Mouse (Mus musculus) cerebellum, adult (tissue): ENCODE measurements around the gene Rps6kb2.
"Not testable (repeated sequence)": the region's sequence is repeated elsewhere in the genome, so short reads cannot be mapped to it uniquely, and the experiment has no call there.

ENCODE experiments used
- ATAC-seq: cut with Nextera tagmentation; 2 replicates; pipeline ENCODE4 v1.9.2; 2017; ENCODE audit warnings: mild to moderate bottlenecking, moderate library complexity, mixed read lengths; ENCODE audit not compliant: insufficient number of reproducible peaks, low FRiP score, low TSS enrichment

Gene Rps6kb2

GRCm38 (mm10) chr19:4122411-4123370, 40.5 kb downstream of the Rps6kb2 start:
- ATAC-seq = no peak

- ATAC-seq = not testable (repeated sequence)
Measured at GRCm38 (mm10) chr19:4121896-4122295, 41.3 kb downstream of the Rps6kb2 start.

GRCm38 (mm10) chr19:4121097-4121805, 41.9 kb downstream of the Rps6kb2 start:
- ATAC-seq = peak; percentile 71

- ATAC-seq = no peak
Measured at GRCm38 (mm10) chr19:4120496-4120895, 42.7 kb downstream of the Rps6kb2 start.

GRCm38 (mm10) chr19:4119716-4120487, 43.3 kb downstream of the Rps6kb2 start:
- no peak for ATAC-seq

- no peak for ATAC-seq
Measured at GRCm38 (mm10) chr19:4118350-4118749, 44.8 kb downstream of the Rps6kb2 start.

- ATAC-seq = no peak
Measured at GRCm38 (mm10) chr19:4117006-4117405, 46.1 kb downstream of the Rps6kb2 start.

GRCm38 (mm10) chr19:4115816-4116215, 47.3 kb downstream of the Rps6kb2 start:
- no peak for ATAC-seq

GRCm38 (mm10) chr19:4115144-4115543, 48.0 kb downstream of the Rps6kb2 start:
- ATAC-seq = no peak

GRCm38 (mm10) chr19:4114551-4114950, 48.6 kb downstream of the Rps6kb2 start:
- no peak for ATAC-seq

GRCm38 (mm10) chr19:4113806-4114230, 49.3 kb downstream of the Rps6kb2 start:
- no peak for ATAC-seq

- peak; percentile 69 for ATAC-seq
Measured at GRCm38 (mm10) chr19:4113186-4113805, 49.9 kb downstream of the Rps6kb2 start.

- no peak for ATAC-seq
Measured at GRCm38 (mm10) chr19:4112063-4112960, 50.8 kb downstream of the Rps6kb2 start.

- no peak for ATAC-seq
Measured at GRCm38 (mm10) chr19:4108535-4108934, 54.6 kb downstream of the Rps6kb2 start.

GRCm38 (mm10) chr19:4106654-4107053, 56.5 kb downstream of the Rps6kb2 start:
- no peak for ATAC-seq

- ATAC-seq = no peak
Measured at GRCm38 (mm10) chr19:4104675-4105194, 58.4 kb downstream of the Rps6kb2 start.
